Mouse (Mus musculus) liver, postnatal 0 days (tissue): ENCODE measurements around the gene Podn. TPM values are rescaled to one million over a fixed set of nuclear protein-coding genes. Genes with fewer than 3 reads are reported as not detected.

Experiments used
- ATAC-seq: fragments of 200-750 bp; cut with Nextera tagmentation; 2 replicates; pipeline ENCODE4 v1.8.0; 2017; ENCODE audit warnings: mild to moderate bottlenecking, moderate library complexity
- DNase-seq: peaks from one replicate; pipeline ENCODE4 v3.0.0-alpha.2; 2016
- H3K27ac ChIP-seq: fragments of 300-500 bp; sonication (generic); 2 replicates; pipeline ENCODE4 v1.5.1; 2014; ENCODE audit warnings: antibody characterized with exemption, moderate library complexity, mild to moderate bottlenecking, low read depth
- H3K27me3 ChIP-seq: fragments of 300-500 bp; sonication (generic); 2 replicates; pipeline ENCODE4 v1.6.1; 2014; ENCODE audit warnings: low read length, control low read depth, mixed read lengths; ENCODE audit not compliant: insufficient read depth
- H3K36me3 ChIP-seq: fragments of 300-500 bp; sonication (generic); replicated peaks from 2 replicates; pipeline ENCODE4 v1.6.1; 2014; ENCODE audit warnings: mild to moderate bottlenecking, control low read depth, low read length, moderate library complexity, mixed read lengths; ENCODE audit not compliant: insufficient read depth
- H3K4me1 ChIP-seq: fragments of 300-500 bp; sonication (generic); 2 replicates; pipeline ENCODE4 v1.6.1; 2014; ENCODE audit warnings: antibody characterized with exemption, mild to moderate bottlenecking, control low read depth; ENCODE audit not compliant: insufficient read depth
- H3K4me2 ChIP-seq: fragments of 300-500 bp; sonication (generic); 2 replicates; pipeline ENCODE4 v1.6.1; 2014; ENCODE audit warnings: low read depth, mild to moderate bottlenecking, low read length, moderate library complexity, mixed read lengths
- H3K4me3 ChIP-seq: fragments of 300-500 bp; sonication (generic); 2 replicates; pipeline ENCODE4 v1.5.1; 2014; ENCODE audit warnings: low read depth, low read length
- H3K9ac ChIP-seq: fragments of 300-500 bp; sonication (generic); replicated peaks from 2 replicates; pipeline ENCODE4 v1.6.1; 2014; ENCODE audit warnings: mild to moderate bottlenecking, moderate library complexity
- H3K9me3 ChIP-seq: fragments of 300-500 bp; sonication (generic); 2 replicates; pipeline ENCODE4 v1.6.1; 2016; ENCODE audit warnings: mild to moderate bottlenecking, control low read depth, low read length, mixed read lengths
- CTCF ChIP-seq: sonication (generic); IDR thresholded peaks from 2 replicates; pipeline ENCODE4 v1.5.1; 2016; ENCODE audit warnings: antibody characterized with exemption, low read depth
- EP300 ChIP-seq: IDR thresholded peaks from 2 replicates; pipeline ENCODE4 v1.6.1; 2016; ENCODE audit warnings: antibody characterized with exemption, low read depth, mild to moderate bottlenecking
- WGBS: fragments of 180-500 bp; shearing (Covaris S2); extraction: QIAGEN DNeasy Blood & Tissue Kit; methylation state at CpG from one replicate; pipeline ENCODE4 v1.1.7; 2014; ENCODE audit not compliant: insufficient replicate concordance; 5-methylcytosine and 5-hydroxymethylcytosine counted together
- polyA plus RNA-seq: library from polyadenylated mRNA; unstranded; fragments of >200 nt; fragmentation: Nextera tagmentation; extraction: Ambion mirVana; gene quantifications from 2 replicates; pipeline ENCODE4 v1.2.1, GENCODE M21; 2015

Podn gene
- polyA plus RNA-seq, 1 experiment from 2014 or later: 0.43 TPM

GRCm38 (mm10) chr4:108066569-108066968 is 29.7 kb downstream of the Podn start:
- H3K9ac ChIP-seq: no peak overlapping the region
- peak overlapping the region; percentile 93 for H3K27ac ChIP-seq
- peaks cover 15% of the 10 kb centered on the region for H3K4me1 ChIP-seq
- peak; percentile 62 for DNase-seq
- no peak for TF ChIP-seq CTCF
- TF ChIP-seq EP300: peak; percentile 96
- ATAC-seq: peak; percentile 79
- no peaks in the 10 kb centered on the region for H3K9me3 ChIP-seq
- no peaks in the 10 kb centered on the region for H3K27me3 ChIP-seq
- no peak overlapping the region for H3K4me2 ChIP-seq
- H3K36me3 ChIP-seq: peaks cover 31% of the 10 kb centered on the region
- H3K4me3 ChIP-seq: no peak overlapping the region
- WGBS: 58% methylated on average over 4 of the region's 4 CpGs

- Histone ChIP-seq H3K36me3 (peaks cover 32% of the 10 kb centered on the region), H3K27me3 (no peaks in the 10 kb centered on the region), H3K4me2 (0 out of 2 replicates have a peak overlapping the region, but pooled peaks have one; percentile 12), H3K4me3 (no peak overlapping the region), H3K27ac (peak overlapping the region; percentile 91), H3K9ac (no peak overlapping the region; the same call in 1 of the 2 replicates), H3K4me1 (peaks cover 11% of the 10 kb centered on the region), H3K9me3 (no peaks in the 10 kb centered on the region)
- ATAC-seq (no peak), DNase-seq (no peak)
- 58% methylated on average over 2 of the region's 2 CpGs for WGBS
- TF ChIP-seq CTCF (no peak), EP300 (no peak)
Measured at GRCm38 (mm10) chr4:108065176-108065844, 30.9 kb downstream of the Podn start.

GRCm38 (mm10) chr4:108063616-108064015 is 32.6 kb downstream of the Podn start:
- no peak overlapping the region for H3K4me3 ChIP-seq
- H3K36me3 ChIP-seq: peaks cover 45% of the 10 kb centered on the region
- H3K27me3 ChIP-seq: no peaks in the 10 kb centered on the region
- H3K27ac ChIP-seq: peak overlapping the region; percentile 91
- ATAC-seq (0 out of 2 replicates have a peak, but pooled peaks have one; percentile 12), DNase-seq (no peak)
- no peaks in the 10 kb centered on the region for H3K9me3 ChIP-seq
- no peak overlapping the region for H3K9ac ChIP-seq
- 69% methylated on average over 6 of the region's 6 CpGs for WGBS
- 0 out of 2 replicates have a peak overlapping the region, but pooled peaks have one; percentile 31 for H3K4me2 ChIP-seq
- peaks cover 11% of the 10 kb centered on the region for H3K4me1 ChIP-seq
- TF ChIP-seq CTCF: no peak
- TF ChIP-seq EP300: no peak; the same call in 1 of the 2 replicates

- Histone ChIP-seq H3K27ac (peak overlapping the region; percentile 91; the same call in 1 of the 2 replicates), H3K4me1 (peaks cover 5% of the 10 kb centered on the region; the same call in 1 of the 2 replicates), H3K9ac (no peak overlapping the region), H3K4me3 (no peak overlapping the region), H3K27me3 (no peaks in the 10 kb centered on the region), H3K9me3 (no peaks in the 10 kb centered on the region), H3K4me2 (no peak overlapping the region), H3K36me3 (peaks cover 50% of the 10 kb centered on the region)
- no peak for DNase-seq
- ATAC-seq: no peak
- no peak for TF ChIP-seq CTCF
- TF ChIP-seq EP300: no peak
- WGBS: 84% methylated on average over 5 of the region's 5 CpGs
Measured at GRCm38 (mm10) chr4:108062524-108062923, 33.7 kb downstream of the Podn start.

GRCm38 (mm10) chr4:108060774-108061173 is 35.5 kb downstream of the Podn start:
- Histone ChIP-seq H3K9ac (no peak overlapping the region), H3K27me3 (no peaks in the 10 kb centered on the region), H3K4me2 (no peak overlapping the region), H3K36me3 (peaks cover 49% of the 10 kb centered on the region), H3K9me3 (no peaks in the 10 kb centered on the region), H3K27ac (no peak overlapping the region), H3K4me1 (peaks cover 5% of the 10 kb centered on the region; the same call in 1 of the 2 replicates), H3K4me3 (no peak overlapping the region)
- WGBS: 88% methylated on average over 4 of the region's 4 CpGs
- DNase-seq (no peak), ATAC-seq (no peak)
- no peak for TF ChIP-seq CTCF
- no peak for TF ChIP-seq EP300

GRCm38 (mm10) chr4:108059601-108060379 is 36.5 kb downstream of the Podn start:
- ATAC-seq: no peak
- Histone ChIP-seq H3K4me2 (no peak overlapping the region), H3K4me1 (peaks cover 3% of the 10 kb centered on the region; the same call in 1 of the 2 replicates), H3K36me3 (peaks cover 59% of the 10 kb centered on the region), H3K9ac (no peak overlapping the region), H3K27me3 (no peaks in the 10 kb centered on the region), H3K27ac (no peak overlapping the region), H3K9me3 (no peaks in the 10 kb centered on the region), H3K4me3 (no peak overlapping the region)
- WGBS: 82% methylated on average over 19 of the region's 19 CpGs
- TF ChIP-seq CTCF (no peak), EP300 (no peak)
- no peak for DNase-seq
